Mouse (Mus musculus) left cerebral cortex, postnatal 36 days (tissue): ENCODE data around the gene Ccdc47. TPM values are rescaled to one million over a fixed set of nuclear protein-coding genes. Genes with fewer than 3 reads are reported as not detected.
"Not testable (repeated sequence)": the region's sequence is repeated elsewhere in the genome, so short reads cannot be mapped to it uniquely, and the experiment has no call there.

ENCODE experiments used
- DNase-seq, 2 experiments: peaks; one replicate each; pipeline ENCODE4 v3.0.0; 2021 to 2022; ENCODE audit warnings: low spot score in 2 of 2, mixed read lengths in 1 of 2
- intact Hi-C: fragments of 180-260 bp; cut with DNase I; formaldehyde crosslinking; loops from one replicate; pipeline ENCODE4 v1.15.1; 2025
- total RNA-seq, 2 experiments: library from RNA; stranded (reverse); gene quantifications; 2 replicates each; pipeline ENCODE4 v1.2.3; 2021

The Ccdc47 gene
- total RNA-seq, 2 experiments from 2014 or later, result 79.5 to 86.6 TPM

DNA sequence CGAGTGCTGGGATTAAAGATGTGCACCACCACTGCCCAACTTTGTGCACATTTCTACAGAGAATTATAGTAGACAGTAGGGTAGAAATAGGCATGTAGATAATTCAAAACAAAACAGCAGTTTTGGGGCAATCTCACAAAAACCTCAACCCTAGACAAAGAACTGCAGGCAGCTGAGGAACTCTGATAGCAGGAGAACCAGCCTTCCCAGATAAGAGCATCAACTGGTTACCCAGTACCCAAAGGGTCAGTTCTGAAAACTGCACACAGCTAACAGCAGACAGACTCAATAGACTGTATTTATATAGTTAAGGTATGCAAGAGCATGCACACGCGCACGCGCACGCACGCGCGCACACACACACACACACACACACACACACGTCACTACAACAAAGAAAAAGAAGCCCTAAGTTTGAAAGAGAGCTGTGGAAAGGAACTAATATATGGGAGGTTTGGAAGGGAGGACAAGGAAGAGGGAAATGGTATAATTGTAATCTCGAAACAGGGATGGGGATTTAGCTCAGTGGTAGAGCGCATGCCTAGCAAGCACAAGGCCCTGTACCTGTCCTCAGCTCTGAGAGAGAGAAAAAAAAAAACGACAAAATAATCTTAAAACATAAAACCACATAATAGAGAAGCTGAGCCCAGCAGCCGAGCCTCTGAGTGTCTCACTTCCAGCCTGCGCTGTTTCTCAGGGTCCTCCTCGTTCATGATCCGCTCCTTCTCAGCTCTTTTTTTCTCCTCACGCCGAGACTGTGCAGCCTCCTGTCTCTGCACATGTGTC lies 14.6 kb downstream of the Ccdc47 start:
- intact Hi-C loops, result loop anchor here (5.0 kb wide), 1 partner anchor 41 kb away; no protein-coding TSS in a partner anchor
- DNase-seq, result no peak

DNA sequence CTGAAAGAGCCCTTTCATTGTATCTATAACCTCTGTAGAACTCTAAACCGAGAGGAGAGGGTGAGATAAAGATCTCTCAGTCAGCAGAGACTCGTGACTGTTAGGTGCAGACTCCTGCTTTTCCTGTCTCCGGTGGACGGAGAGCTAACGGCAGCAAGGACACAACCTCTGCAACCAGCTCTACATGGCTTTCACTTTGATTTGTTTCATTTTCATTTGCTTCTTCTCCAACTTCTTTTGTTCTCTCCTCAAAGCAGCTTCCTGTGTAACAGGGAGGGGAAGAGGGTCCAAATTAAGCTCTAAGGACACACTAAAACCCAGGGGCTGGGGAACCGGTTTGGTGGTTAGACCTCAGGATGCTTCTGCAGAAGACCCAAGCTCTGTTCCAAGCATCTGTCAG lies 15.4 kb downstream of the Ccdc47 start:
- intact Hi-C loops, result loop anchor here (5.0 kb wide), 1 partner anchor 42 kb away; no protein-coding TSS in a partner anchor
- DNase-seq, result no peak

DNA sequence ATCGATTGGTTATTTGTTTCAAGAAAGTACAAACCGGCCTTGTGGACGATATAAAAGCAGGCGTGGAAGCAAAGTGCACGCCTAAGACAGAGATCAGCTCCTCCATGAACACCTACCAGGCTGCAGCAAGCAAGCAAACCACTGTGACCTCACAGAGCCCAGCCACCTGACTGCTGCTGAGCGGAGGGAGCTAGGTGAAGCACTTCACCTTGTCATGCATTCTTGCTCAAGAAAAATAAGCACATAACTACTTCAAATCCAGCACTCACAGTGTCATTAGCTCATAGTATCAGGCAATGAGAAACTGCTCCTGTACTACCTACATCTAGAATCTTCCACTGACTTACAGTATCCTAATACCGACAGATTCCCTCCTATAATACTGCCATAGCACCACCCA lies 16.1 kb downstream of the Ccdc47 start:
- not testable (repeated sequence) for DNase-seq
- intact Hi-C loops, result loop anchor here (5.0 kb wide), 1 partner anchor 42 kb away; no protein-coding TSS in a partner anchor

DNA sequence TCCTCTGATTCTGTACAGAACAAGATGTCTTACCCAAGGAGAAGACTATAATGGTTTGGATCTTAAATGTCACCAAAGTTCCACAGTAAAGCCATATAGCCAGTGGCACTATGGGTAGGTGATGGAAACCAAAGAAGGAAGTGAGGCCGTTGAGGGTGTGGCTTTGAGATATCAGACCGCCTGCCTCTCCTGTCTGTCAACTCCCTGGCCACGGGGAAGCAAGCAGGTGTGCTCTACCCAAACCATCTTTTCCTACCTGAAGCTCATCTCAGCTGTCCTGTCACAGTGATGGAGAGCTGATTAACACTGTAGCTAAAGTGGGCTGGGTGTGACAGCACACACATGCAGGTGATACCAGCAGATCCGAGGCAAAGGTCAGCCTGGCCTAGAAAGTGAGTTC lies 17.9 kb downstream of the Ccdc47 start:
- DNase-seq, result no peak
- intact Hi-C loops, result no loop called here

DNA sequence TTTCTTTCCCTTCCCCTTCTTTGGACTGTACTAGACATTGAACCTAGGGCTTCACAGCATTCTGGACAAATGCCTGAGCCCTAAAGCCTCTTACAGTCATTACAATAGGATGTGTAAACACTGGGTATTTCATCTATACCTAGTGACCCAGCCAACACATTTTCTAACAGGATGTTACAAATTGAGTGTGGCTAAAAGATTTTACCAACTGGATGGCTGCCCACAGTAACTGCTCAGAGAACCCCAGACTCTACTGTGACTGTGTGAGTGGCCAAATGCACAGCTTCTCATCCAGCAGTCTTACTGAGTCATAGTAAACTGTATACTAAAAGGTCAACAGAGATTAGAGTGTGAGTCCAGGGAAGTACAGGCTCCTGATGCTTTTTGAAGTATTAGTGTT lies 20.8 kb downstream of the Ccdc47 start:
- intact Hi-C loops, result no loop called here
- DNase-seq, result no peak

DNA sequence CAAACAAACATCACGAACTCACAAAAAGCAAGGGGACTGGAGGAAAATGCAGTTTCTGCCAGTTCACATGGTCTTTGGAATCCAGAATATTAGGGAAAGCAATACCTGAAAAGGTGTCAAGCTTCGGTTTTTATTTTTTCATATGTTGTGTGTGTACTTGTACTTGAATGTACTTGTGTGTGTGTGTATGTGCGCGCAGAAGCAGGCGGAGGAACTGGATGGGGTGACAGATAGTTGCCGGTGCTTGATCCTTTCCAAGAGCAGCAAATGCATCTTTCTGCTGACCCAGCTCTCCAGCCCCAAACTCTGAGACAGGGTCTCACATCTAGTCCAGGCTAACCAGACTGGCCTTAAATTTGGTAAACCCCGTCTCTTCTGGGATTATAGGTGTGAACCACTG lies 21.3 kb downstream of the Ccdc47 start:
- DNase-seq, result no peak
- intact Hi-C loops, result loop anchor here (1.0 kb wide), 1 partner anchor 36 kb away; no protein-coding TSS in a partner anchor

DNA sequence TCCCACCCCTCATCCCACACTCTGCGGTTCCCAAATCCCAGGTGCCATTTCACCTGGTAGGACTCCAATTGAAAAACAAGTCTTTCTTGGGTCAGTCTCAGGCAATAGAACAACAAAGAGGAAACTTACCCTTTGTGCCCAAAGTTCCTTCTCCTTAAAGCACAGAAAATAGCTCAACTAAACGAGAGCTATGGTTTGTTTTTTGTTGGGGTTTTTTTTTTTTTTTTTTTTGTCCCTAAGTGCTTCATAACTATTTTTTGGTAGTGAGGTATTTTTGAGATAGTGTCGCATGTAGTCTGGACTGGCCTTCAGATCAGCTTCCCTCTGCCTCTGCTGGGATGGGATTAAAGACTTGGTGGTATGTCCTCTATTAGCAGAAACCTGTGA lies 22.0 kb downstream of the Ccdc47 start:
- intact Hi-C loops, result loop anchor here (1.0 kb wide), 1 partner anchor 35 kb away; no protein-coding TSS in a partner anchor

DNA sequence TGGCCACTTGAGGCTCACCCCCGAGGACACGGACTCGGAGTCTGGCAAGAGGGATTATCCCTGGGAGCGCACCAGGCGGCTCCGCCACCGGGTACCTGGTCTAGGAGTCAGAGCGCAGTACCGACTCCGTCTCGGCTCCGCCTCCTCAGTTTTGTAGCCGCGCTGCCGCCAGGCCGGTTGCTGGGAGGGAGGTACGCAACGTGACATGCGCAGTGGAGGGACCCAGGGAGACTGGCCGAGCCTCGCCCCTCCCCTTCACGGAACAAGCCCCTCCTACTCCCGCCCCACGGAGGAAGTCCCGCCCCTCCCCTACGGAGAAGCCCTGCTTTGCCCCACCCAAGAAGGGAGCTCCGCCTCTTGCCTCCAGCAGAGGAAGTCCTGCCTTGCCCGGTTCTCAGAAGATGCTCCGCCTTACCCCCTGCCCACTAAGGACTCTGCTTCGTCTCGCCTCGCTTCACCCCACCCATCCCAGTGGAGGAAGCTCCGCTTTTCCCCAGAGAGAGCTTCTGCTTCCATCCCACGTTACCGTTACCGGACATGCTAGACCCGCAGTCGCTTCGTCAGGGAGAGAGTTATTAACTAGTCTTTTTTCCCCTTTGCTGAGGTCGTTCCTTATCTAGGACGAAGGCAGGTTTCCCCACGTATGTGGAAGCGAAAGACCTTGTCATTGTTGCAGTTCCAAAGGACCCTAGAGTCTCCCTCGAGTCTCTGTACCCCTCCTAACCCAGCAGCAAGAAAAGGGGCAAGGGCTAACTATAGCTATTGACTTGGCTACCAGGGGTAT lies 22.6 kb downstream of the Ccdc47 start:
- DNase-seq, result peak; percentile 95 to 96
- intact Hi-C loops, result loop anchor here (1.0 kb wide), 1 partner anchor 34 kb away; no protein-coding TSS in a partner anchor

More for the DNA sequence above, 22.0 kb downstream of the Ccdc47 start:
- DNase-seq, result no peak

DNA sequence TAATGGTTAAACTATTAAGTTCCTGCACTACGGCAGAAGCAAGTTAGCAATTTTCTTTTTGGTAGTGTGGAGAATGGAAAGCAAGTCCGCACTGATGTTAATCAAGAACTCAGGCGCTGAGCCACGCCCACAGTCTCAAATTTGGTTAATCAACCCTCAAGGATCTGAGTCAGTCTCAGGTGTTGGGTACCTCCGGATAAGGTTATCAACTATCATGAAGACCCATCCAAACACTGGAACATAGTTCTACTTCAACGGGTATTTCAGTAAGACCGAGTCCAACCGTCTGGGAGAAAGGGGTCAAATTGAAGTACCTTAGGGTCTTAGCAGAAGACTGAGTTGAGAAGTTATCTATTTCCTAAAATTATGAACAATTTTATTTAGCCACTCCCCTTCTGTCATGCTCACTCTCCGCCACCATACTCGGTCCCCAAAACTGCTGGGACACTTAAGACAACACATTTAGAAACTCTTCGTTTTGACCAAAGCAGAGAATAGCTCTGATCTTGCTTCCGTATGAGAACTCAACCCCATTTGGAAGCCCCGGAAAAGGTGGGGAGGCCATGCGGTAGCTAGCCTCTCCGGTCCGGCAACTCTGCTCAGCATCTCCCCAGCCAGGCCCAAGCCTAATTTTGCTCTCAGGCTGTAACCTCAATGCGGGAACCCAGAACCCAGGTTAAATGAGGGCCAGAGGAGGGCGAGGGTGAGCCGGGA lies 23.3 kb downstream of the Ccdc47 start:
- no peak for DNase-seq
- intact Hi-C loops, result no loop called here

DNA sequence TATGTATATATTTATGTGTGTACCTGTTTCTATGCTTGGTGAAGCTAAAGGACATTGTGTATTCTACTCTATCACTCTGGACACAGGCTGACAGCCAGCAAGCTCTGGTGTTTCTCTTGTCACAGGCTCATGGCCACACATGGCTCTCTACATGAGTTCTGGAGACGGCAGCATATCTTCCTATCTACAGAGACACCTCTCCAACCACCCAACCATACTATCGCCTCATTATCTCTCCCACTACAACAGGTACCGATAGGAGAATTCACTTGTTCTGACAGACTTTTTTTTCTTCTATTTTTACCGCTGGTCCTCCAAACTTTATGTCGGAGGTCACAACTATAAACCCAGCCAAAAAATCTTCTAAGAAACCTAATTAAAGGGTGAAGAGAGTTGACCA lies 23.9 kb downstream of the Ccdc47 start:
- DNase-seq, result no peak
- intact Hi-C loops, result no loop called here

DNA sequence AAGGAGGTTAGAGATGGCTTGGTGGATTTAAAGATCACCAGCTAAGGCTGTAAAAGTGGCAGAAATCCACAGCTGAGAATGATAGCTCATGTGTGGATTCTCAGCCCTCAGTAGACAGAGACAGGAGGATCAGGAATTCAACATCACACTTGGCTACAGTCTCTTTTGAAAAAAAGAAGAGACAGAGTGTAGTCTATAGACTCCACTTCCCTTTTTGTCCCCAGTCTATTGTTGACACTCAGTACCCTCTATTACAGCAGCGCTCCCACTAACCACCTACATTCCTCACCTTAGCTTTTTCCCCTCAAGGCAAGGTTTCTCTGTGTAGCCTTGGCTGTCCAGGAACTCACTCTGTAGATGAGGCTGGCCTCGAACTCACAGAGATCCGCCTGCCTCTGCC lies 24.4 kb downstream of the Ccdc47 start:
- intact Hi-C loops, result no loop called here
- no peak for DNase-seq

DNA sequence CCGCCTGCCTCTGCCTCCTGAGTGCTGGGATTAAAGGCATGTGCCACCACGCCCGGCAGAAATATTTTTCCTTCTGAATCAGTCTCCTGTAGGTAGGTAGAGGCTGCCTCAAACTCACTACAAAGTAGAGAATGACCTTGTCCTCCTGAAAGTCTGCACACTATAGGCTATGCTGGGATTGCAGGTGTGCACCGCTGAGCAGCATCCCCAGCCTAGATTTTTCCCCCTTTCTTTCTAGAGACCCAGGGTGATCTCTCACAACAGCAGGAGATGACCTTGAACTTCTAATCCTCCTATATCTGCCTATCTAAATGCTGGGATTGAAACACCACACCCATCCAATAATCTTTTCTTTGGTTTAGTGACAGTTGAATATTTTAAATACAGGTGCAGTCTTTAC lies 28.8 kb downstream of the Ccdc47 start:
- DNase-seq, result no peak
- intact Hi-C loops, result no loop called here

DNA sequence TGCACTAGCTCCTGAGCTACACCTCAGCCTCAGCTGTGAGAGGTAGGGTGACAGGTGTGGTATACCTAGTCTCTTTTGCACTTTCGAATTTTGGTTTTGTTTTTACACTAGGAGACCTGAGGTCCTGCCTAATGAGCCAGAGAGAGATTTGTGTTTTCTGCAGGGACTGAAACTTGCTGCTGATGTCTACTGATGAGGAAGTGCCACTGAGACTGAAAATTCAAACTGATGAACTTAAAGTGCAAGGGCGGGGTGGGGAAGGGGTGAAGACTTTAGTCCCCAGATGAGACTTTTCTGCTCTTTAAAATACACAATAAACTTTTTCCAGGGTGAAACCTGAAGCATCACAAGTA lies 35.7 kb downstream of the Ccdc47 start:
- no peak for DNase-seq
- intact Hi-C loops, result no loop called here

DNA sequence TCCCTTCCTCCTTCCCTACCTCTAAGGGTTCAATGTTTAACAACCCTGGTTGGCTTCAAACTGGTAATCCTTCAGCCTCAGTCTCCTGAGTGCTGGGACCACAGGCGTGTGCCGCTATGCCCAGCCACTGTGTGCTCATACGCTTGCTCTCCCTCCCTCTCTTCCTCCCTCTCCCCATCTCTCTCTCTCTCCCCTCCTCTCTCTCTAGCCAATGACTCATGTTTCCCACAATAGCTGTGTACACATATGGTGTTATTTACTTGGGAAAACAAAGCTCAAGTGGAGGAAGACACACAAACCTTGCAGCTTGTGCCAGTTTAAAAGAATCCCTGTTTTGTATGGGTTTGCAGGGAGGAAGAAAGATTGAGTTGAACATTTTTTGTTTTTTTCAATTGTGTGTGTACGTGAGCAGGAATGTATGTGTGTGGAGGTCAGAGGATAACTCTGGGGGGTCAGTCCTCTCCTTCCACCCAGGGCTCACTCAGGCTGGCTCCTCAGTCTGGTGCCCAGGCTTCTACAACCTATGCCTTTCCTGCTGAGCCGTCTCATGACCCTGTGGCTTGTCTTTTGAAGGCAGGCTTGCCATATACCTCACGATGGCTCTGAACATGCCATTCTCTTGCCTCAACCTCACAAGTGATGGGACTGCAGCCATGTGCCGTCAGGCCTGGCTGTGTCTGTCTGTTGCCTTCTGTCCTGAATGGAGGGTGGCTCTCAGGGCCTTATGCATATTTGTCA lies 36.3 kb downstream of the Ccdc47 start:
- DNase-seq, result no peak
- intact Hi-C loops, result loop anchor here (1.0 kb wide), 1 partner anchor 19 kb away; no protein-coding TSS in a partner anchor

DNA sequence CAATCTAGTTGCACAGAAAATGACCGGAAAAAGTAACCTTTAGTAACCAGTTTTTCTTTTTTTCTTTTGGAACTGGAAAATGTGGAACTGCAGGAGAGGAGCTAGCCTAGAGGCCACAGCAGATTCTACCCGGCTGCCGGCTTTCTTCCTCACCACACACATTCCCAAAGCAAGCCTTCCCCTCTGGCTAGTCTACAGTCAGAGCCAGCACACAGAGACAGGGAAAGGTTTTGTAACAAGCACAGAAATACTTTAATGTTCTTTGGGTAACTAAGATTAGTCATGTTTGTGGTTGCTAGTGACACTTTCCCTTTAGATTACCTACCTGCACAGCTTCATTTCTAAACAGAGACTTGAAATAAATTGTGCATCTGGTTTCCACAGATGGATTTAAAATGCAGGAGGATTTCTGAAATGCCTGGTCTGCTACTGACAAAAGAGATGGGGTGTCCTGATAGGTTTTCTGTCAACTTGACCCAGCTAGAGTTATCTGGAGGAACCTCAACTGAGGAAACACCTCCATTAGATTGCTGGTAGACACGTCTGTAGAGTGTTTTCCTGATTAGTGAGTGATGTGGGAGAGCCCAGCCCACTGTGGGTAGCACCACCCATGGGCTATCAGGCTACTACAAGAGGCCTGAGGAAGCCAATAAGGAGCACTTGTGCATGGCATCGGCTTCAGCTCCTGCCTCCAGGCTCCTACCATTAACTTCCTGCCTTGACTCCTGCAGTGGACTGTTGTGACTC lies 37.9 kb downstream of the Ccdc47 start:
- no peak for DNase-seq
- intact Hi-C loops, result no loop called here

DNA sequence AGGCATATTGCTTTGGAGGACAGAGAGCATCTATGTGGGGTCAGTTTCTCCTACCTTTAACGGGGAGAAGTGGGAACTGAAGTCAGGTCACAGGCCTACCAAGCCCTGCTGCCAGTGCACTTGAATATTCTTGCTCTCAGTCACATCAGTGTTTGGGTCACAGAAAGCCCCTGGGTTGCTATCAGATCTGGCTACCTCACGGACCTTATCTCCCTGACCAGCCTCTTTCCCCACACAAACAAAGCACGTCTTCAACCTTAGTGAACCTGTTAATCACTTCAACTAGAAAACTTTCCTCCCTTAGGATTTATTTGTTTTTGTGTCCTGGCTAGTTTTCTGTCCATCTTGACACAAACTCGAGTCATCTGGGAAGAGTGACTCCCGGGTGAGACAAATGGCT lies 39.8 kb downstream of the Ccdc47 start:
- DNase-seq, result no peak
- intact Hi-C loops, result no loop called here

DNA sequence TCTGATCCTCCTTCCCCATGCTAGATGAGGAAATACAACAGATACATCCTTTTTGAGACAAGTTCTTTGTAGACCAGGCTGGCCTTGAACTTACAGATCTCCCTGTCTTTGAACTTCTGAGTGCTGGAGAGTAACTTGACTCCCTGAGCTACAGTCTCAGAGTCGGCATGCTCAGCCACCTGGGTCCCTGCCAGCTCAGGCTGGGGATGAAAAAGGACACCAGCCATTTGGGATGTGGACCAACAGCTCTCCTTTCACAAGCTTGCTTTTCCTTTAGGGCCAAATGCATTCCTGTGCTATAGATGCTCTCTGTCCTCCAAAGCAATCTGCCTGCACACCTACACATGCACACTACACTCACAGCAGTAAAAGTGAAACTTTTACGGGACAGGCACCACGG lies 41.1 kb downstream of the Ccdc47 start:
- intact Hi-C loops, result no loop called here
- no peak for DNase-seq

DNA sequence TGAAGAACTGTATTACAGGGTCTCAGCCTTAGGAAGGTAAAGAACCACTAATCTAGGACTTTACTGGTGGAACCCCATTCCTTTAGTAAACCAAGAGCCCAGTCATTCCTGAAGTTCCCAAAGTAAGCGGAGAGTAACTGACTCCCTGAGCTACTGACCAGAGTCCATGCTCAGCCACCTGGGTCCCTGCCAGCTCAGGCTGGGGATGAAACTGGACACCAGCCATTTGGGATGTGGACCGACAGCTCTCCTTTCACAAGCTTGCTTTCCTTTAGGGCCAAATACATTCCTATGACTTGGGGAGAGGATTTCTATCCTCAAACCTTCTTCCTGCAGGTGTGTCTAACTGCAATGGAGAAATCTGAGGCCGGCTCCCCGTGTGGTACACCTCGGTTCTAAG lies 41.8 kb downstream of the Ccdc47 start:
- no peak for DNase-seq
- intact Hi-C loops, result no loop called here

DNA sequence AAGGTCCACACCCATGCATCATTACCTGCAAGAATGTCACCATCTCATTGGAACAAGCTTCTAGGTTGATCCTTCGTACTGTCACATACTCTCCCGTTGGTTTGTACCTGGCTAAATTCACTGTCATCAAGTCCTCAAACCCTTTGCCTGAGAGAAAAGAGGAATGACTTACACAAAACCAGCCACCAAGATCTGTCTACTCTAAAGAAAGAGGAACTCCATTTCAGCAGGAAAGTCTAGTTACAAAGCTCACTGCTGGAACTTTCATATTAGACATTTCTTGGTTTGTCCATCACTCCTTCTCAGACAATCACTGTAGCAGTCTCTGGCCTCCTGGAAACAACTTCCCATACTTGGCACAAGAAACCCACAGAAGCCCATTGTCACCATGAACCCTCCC lies 42.9 kb downstream of the Ccdc47 start:
- intact Hi-C loops, result no loop called here
- DNase-seq, result no peak
